Comparison of ENCODE assay signal across 8 mouse cellular contexts in the genomic region with DNA sequence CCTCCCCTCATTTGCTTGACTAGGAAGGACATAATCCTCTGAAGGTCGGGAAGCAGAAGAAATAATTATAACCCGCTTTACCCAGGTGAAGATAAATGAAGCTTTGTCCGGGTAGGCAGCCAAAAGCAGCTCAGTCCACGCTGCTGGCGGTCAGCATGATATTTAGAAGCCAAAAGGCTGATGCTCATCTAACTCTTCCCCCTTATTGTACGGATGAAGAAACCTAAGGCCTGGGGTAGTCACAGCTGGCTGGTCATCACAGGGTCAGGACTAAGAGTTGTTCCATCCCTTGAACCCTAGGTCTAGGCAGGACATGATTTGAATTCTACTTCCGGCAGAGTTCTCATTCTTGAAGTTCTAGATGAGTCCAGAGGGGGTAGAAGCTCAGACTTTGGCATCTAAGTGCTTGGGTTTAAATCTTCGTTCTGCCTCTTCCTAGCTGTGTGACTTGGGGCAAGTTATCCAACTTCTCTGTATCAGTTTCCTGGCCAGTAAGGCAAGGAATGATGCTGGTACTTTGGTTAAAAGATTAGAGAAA. TPM values are rescaled to one million over a fixed set of nuclear protein-coding genes. Genes with fewer than 3 reads are reported as not detected.
DNase-seq lines count a peak whose midpoint lies in the region; ATAC-seq and TF ChIP-seq lines count a peak whose summit lies in the region.

No protein-coding gene starts in this region.

- H3K27me3 ChIP-seq in megakaryocyte, embryonic 14.5 days (replicated peaks) = no peaks in the 10 kb centered on the region
- no peaks in the 10 kb centered on the region for H3K27me3 ChIP-seq in forebrain, embryonic 15.5 days
- no peaks in the 10 kb centered on the region for H3K27me3 ChIP-seq in limb, embryonic 13.5 days
- no peaks in the 10 kb centered on the region for H3K27me3 ChIP-seq in small intestine, adult 2 months (ENCODE audit: control insufficient read depth, insufficient read depth, low read length)

- WGBS in forebrain, embryonic 15.5 days = 77% methylated on average over 8 of the region's 8 CpGs
- 82% methylated on average over 8 of the region's 8 CpGs for WGBS in limb, embryonic 13.5 days
- WGBS in small intestine, adult 2 months = 28% methylated on average over 8 of the region's 8 CpGs

- H3K9me3 ChIP-seq in megakaryocyte, embryonic 14.5 days = no peaks in the 10 kb centered on the region
- H3K9me3 ChIP-seq in forebrain, embryonic 15.5 days = no peaks in the 10 kb centered on the region
- H3K9me3 ChIP-seq in limb, embryonic 13.5 days = no peaks in the 10 kb centered on the region

- H3K4me2 ChIP-seq in forebrain, embryonic 15.5 days (replicated peaks) = peak overlapping the region; percentile 66
- H3K4me2 ChIP-seq in limb, embryonic 13.5 days (replicated peaks) = peak overlapping the region; percentile 91

- peak overlapping the region; percentile 96 for H3K4me3 ChIP-seq in megakaryocyte, embryonic 14.5 days (replicated peaks)
- H3K4me3 ChIP-seq in forebrain, embryonic 15.5 days = peak overlapping the region; percentile 71
- peak overlapping the region; percentile 81 for H3K4me3 ChIP-seq in limb, embryonic 13.5 days
- H3K4me3 ChIP-seq in small intestine, adult 2 months (ENCODE audit: low read depth, low read length) = peak overlapping the region; percentile 90

- TF ChIP-seq POLR2A in small intestine, adult 2 months (IDR thresholded peaks at IDR 0.05; ENCODE audit: low read depth, low read length) = no peak

- ATAC-seq in megakaryocyte, adult 5-6 weeks (ENCODE audit: poor library complexity, severe bottlenecking) = no peak
- no peak for ATAC-seq in forebrain, embryonic 15.5 days (replicated peaks)
- ATAC-seq in limb, embryonic 13.5 days (ENCODE audit: low FRiP score, low read depth) = no peak
- ATAC-seq in inflammation-experienced regulatory T-cells, adult 6 months = no peak

- TF ChIP-seq CTCF in small intestine, adult 2 months (IDR thresholded peaks at IDR 0.05; ENCODE audit: extremely low read depth, insufficient read length, insufficient replicate concordance, low read depth, low read length) = no peak

- no peak overlapping the region for H3K27ac ChIP-seq in forebrain, embryonic 15.5 days (replicated peaks)
- no peak overlapping the region for H3K27ac ChIP-seq in limb, embryonic 13.5 days
- peak overlapping the region; percentile 97 for H3K27ac ChIP-seq in small intestine, adult 2 months (ENCODE audit: insufficient read depth, low read depth, low read length)

- peaks cover 44% of the 10 kb centered on the region for H3K36me3 ChIP-seq in megakaryocyte, embryonic 14.5 days (replicated peaks; ENCODE audit: low read length)
- H3K36me3 ChIP-seq in forebrain, embryonic 15.5 days = no peaks in the 10 kb centered on the region
- no peaks in the 10 kb centered on the region for H3K36me3 ChIP-seq in limb, embryonic 13.5 days
- 0 out of 2 replicates have a peak, but pooled peaks cover 3% of the 10 kb centered on the region for H3K36me3 ChIP-seq in small intestine, adult 2 months (ENCODE audit: control insufficient read depth, insufficient read depth, low read length)

- no peak for DNase-seq in urinary bladder, postnatal 25 days (ENCODE audit: low spot score)
- DNase-seq in retina, embryonic 14.5 days (ENCODE audit: low spot score) = no peak

- peaks cover 92% of the 10 kb centered on the region for H3K4me1 ChIP-seq in megakaryocyte, embryonic 14.5 days
- H3K4me1 ChIP-seq in forebrain, embryonic 15.5 days = peaks cover 52% of the 10 kb centered on the region
- H3K4me1 ChIP-seq in limb, embryonic 13.5 days = peaks cover 47% of the 10 kb centered on the region
- H3K4me1 ChIP-seq in small intestine, adult 2 months (ENCODE audit: control insufficient read depth, insufficient read depth, insufficient read length, low read length) = peaks cover 38% of the 10 kb centered on the region

- H3K9ac ChIP-seq in forebrain, embryonic 15.5 days (replicated peaks) = peak overlapping the region; percentile 78
- peak overlapping the region; percentile 90 for H3K9ac ChIP-seq in limb, embryonic 13.5 days

RNA-seq across cellular contexts. Expression of gene Abhd2, which starts 1.5 kb away (rescaled TPM):
- polyA plus RNA-seq in megakaryocyte, embryonic 14.5 days (2012; ENCODE audit: insufficient read depth, low replicate concordance) = 18.2 and 77.1 TPM in 2 replicates
- total RNA-seq in megakaryocyte, adult 5-6 weeks (2015) = 41.5 and 45.2 TPM in 2 replicates
- 26.3 and 28.5 TPM in 2 replicates for total RNA-seq in megakaryocyte, adult 5-6 weeks (2017)
- polyA plus RNA-seq in forebrain, embryonic 15.5 days (2015; fragmentation: Nextera tagmentation; extraction: Ambion mirVana) = 23.1 and 24.0 TPM in 2 replicates
- 9.0 and 10.7 TPM in 2 replicates for polyA plus RNA-seq in limb, embryonic 13.5 days (2015; fragmentation: Nextera tagmentation; extraction: Ambion mirVana)
- 40.6 and 103 TPM in 2 replicates for polyA plus RNA-seq in small intestine, adult 2 months (2012; rRNA removed)
- 10 to 100 TPM; 16.0 to 35.6 (median 29.9) TPM for polyA plus RNA-seq in inflammation-experienced regulatory T-cells, adult 6 months (2017; shearing (Covaris generic))
